Mouse (Mus musculus): Measurements from ENCODE around the gene Olfr1442.

DNA sequence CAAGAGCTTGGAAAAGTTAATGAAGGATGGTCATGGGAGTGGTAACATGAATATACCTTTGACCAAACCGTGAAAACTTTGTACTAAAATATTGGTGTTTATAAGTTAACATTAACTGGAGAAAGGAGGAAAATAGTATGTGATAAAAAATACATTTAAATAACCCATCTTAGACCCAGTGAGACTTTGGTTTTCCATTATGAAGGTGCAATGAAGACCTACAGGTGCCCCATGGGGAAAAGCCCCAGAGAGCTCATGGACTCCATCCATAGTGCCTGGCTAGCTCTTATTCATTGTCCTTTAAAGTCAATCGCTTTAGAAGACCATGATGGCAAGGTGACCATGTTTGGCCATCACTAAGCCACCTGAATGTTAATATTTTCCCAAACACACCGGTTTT, 7.6 kb downstream of the Olfr1442 start, which contains the start of gene Olfr1443:
- TF ChIP-seq CTCF (IDR thresholded peaks at IDR 0.05; ENCODE audit: borderline replicate concordance, control insufficient read depth, extremely low read depth, insufficient read depth, low read length, poor library complexity): no peak
- no peak for TF ChIP-seq POLR2A (IDR thresholded peaks at IDR 0.05; ENCODE audit: control insufficient read depth, extremely low read depth, insufficient read depth, low read length, poor library complexity)

Measured in thymus, adult 2 months (tissue).